Mouse (Mus musculus): ENCODE measurements around the gene P3h4.

Gene P3h4

GRCm38 (mm10) chr11:100408835-100409462, 5.7 kb downstream of the P3h4 start:
- in situ Hi-C loops (cut with MseI, MboI) = loop anchor here (5.0 kb wide), 2 partner anchors 42 to 47 kb away; no protein-coding TSS in a partner anchor

- in situ Hi-C loops (cut with MseI, MboI) = loop anchor here (5.0 kb wide), 2 partner anchors 41 to 46 kb away; no protein-coding TSS in a partner anchor
Observed at GRCm38 (mm10) chr11:100408076-100408834, 6.4 kb downstream of the P3h4 start.

- in situ Hi-C loops (cut with MseI, MboI) = loop anchor here (5.0 kb wide), 2 partner anchors 40 to 45 kb away; no protein-coding TSS in a partner anchor
Observed at GRCm38 (mm10) chr11:100406995-100407705, 7.5 kb downstream of the P3h4 start.

- in situ Hi-C loops (cut with MseI, MboI) = loop anchor here (5.0 kb wide), 2 partner anchors 39 to 44 kb away; no protein-coding TSS in a partner anchor
Observed at GRCm38 (mm10) chr11:100406273-100406672, 8.4 kb downstream of the P3h4 start.

GRCm38 (mm10) chr11:100404456-100405074, 10.1 kb downstream of the P3h4 start:
- in situ Hi-C loops (cut with MseI, MboI) = loop anchor here (5.0 kb wide), 2 partner anchors 37 to 42 kb away; no protein-coding TSS in a partner anchor

- in situ Hi-C loops (cut with MseI, MboI) = no loop called here
Observed at GRCm38 (mm10) chr11:100403445-100404134, 11.0 kb downstream of the P3h4 start.

GRCm38 (mm10) chr11:100402682-100403081, 12.0 kb downstream of the P3h4 start:
- in situ Hi-C loops (cut with MseI, MboI) = no loop called here

GRCm38 (mm10) chr11:100402240-100402639, 12.4 kb downstream of the P3h4 start:
- in situ Hi-C loops (cut with MseI, MboI) = no loop called here

GRCm38 (mm10) chr11:100400842-100401241, 13.8 kb downstream of the P3h4 start:
- in situ Hi-C loops (cut with MseI, MboI) = no loop called here

GRCm38 (mm10) chr11:100399727-100400538, 14.7 kb downstream of the P3h4 start:
- in situ Hi-C loops (cut with MseI, MboI) = no loop called here

GRCm38 (mm10) chr11:100399320-100399719, 15.3 kb downstream of the P3h4 start:
- in situ Hi-C loops (cut with MseI, MboI) = no loop called here

GRCm38 (mm10) chr11:100398517-100398916, 16.1 kb downstream of the P3h4 start:
- in situ Hi-C loops (cut with MseI, MboI) = no loop called here

GRCm38 (mm10) chr11:100397600-100398389, 16.8 kb downstream of the P3h4 start, which contains the start of gene Jup:
Jup (minus strand) TSS chr11:100397763.
- in situ Hi-C loops (cut with MseI, MboI) = no loop called here

GRCm38 (mm10) chr11:100396886-100397599, 17.6 kb downstream of the P3h4 start:
- in situ Hi-C loops (cut with MseI, MboI) = no loop called here

- in situ Hi-C loops (cut with MseI, MboI) = no loop called here
Observed at GRCm38 (mm10) chr11:100395861-100396631, 18.6 kb downstream of the P3h4 start.

- in situ Hi-C loops (cut with MseI, MboI) = no loop called here
Observed at GRCm38 (mm10) chr11:100395200-100395599, 19.4 kb downstream of the P3h4 start.

GRCm38 (mm10) chr11:100394353-100395074, 20.1 kb downstream of the P3h4 start:
- in situ Hi-C loops (cut with MseI, MboI) = no loop called here
